Mouse (Mus musculus) adrenal gland (tissue): ENCODE results near the gene Vmn2r48.
"Not testable (repeated sequence)": the region's sequence is repeated elsewhere in the genome, so short reads cannot be mapped to it uniquely, and the experiment has no call there.

ENCODE experiments used
- intact Hi-C: fragments of 180-260 bp; cut with DNase I; formaldehyde crosslinking; loops from one replicate; pipeline ENCODE4 v1.15.1; 2025
- long read RNA-seq, 2 experiments: library from polyadenylated mRNA; unstranded; transcript quantifications; one replicate each; pipeline ENCODE4 v2.0.0; 2020; ENCODE audit warnings: borderline replicate concordance in 1 of 2; ENCODE audit not compliant: insufficient replicate concordance in 1 of 2

Vmn2r48 gene
- long read RNA-seq, experiment 1 = 0 reads
- long read RNA-seq, experiment 2 = 0 reads

GRCm38 (mm10) chr7:9953485-9953884 is at the start of gene Vmn2r48:
Gene Vmn2r48, minus strand, starts transcription at chr7:9953585.
- intact Hi-C loops = not testable (repeated sequence)

- intact Hi-C loops = not testable (repeated sequence)
Measured at GRCm38 (mm10) chr7:9992157-9992556, 38.8 kb upstream of the Vmn2r48 start, which contains the start of gene Vmn2r49. Gene Vmn2r49, minus strand, starts transcription at chr7:9992257.
